Mouse (Mus musculus) heart, embryonic 12.5 days (tissue): Measurements from ENCODE around the gene Mtmr4. TPM values are rescaled to one million over a fixed set of nuclear protein-coding genes. Genes with fewer than 3 reads are reported as not detected.

Experiments
- ATAC-seq: fragments of 200-750 bp; cut with Nextera tagmentation; 2 replicates; pipeline ENCODE4 v1.8.0; 2017; ENCODE audit warnings: moderate TSS enrichment, moderate library complexity; ENCODE audit not compliant: insufficient number of reproducible peaks, low FRiP score
- H3K27ac ChIP-seq: fragments of 300-500 bp; sonication (generic); 2 replicates; pipeline ENCODE4 v1.5.1; 2016; ENCODE audit warnings: mild to moderate bottlenecking, moderate library complexity; ENCODE audit not compliant: poor library complexity, severe bottlenecking
- H3K27me3 ChIP-seq: fragments of 300-500 bp; sonication (generic); replicated peaks from 2 replicates; pipeline ENCODE4 v1.6.1; 2016; ENCODE audit warnings: mild to moderate bottlenecking, moderate library complexity
- H3K36me3 ChIP-seq: fragments of 300-500 bp; sonication (generic); 2 replicates; pipeline ENCODE4 v1.6.1; 2016; ENCODE audit warnings: mild to moderate bottlenecking, moderate library complexity
- H3K4me1 ChIP-seq: fragments of 300-500 bp; sonication (generic); replicated peaks from 2 replicates; pipeline ENCODE4 v1.6.1; 2016; ENCODE audit warnings: mild to moderate bottlenecking
- H3K4me2 ChIP-seq: fragments of 300-500 bp; sonication (generic); 2 replicates; pipeline ENCODE4 v1.6.1; 2016; ENCODE audit warnings: mild to moderate bottlenecking, moderate library complexity
- H3K4me3 ChIP-seq: fragments of 300-500 bp; sonication (generic); 2 replicates; pipeline ENCODE4 v1.5.1; 2016; ENCODE audit warnings: mild to moderate bottlenecking
- H3K9ac ChIP-seq: fragments of 300-500 bp; sonication (generic); 2 replicates; pipeline ENCODE4 v1.6.1; 2016; ENCODE audit warnings: mild to moderate bottlenecking, moderate library complexity
- H3K9me3 ChIP-seq: fragments of 300-500 bp; sonication (generic); replicated peaks from 2 replicates; pipeline ENCODE4 v1.6.1; 2016; ENCODE audit warnings: mild to moderate bottlenecking, moderate library complexity
- WGBS: fragments of 180-500 bp; shearing (Covaris S2); methylation state at CpG from one replicate; pipeline ENCODE4 v1.1.7; 2016; 5-methylcytosine and 5-hydroxymethylcytosine counted together
- polyA plus RNA-seq: library from polyadenylated mRNA; unstranded; fragments of >200 nt; fragmentation: Nextera tagmentation; extraction: Ambion mirVana; gene quantifications from 2 replicates; pipeline ENCODE4 v1.2.1, GENCODE M21; 2016

The Mtmr4 gene
- 21.9 and 27.3 TPM in 2 replicates for polyA plus RNA-seq

- H3K9me3 ChIP-seq: no peaks in the 10 kb centered on the region
- peak within 1 kb of the TSS; percentile 82 for H3K4me2 ChIP-seq
- peak; percentile 98 for ATAC-seq
- H3K27ac ChIP-seq: peak within 1 kb of the TSS; percentile 94
- under 1% methylated on average over 61 of the region's 61 CpGs for WGBS
- H3K4me1 ChIP-seq: peaks cover 53% of the 10 kb centered on the region
- H3K9ac ChIP-seq: peak within 1 kb of the TSS; percentile 87
- H3K27me3 ChIP-seq: no peaks in the 10 kb centered on the region
- H3K4me3 ChIP-seq: peak within 1 kb of the TSS; percentile 78
- H3K36me3 ChIP-seq: peaks cover 11% of the 10 kb centered on the region
Measured at GRCm38 (mm10) chr11:87591526-87592353, at the start of gene Mtmr4. Gene Mtmr4, plus strand, starts transcription at chr11:87592162.

- H3K27ac ChIP-seq: no peak overlapping the region
- H3K4me2 ChIP-seq: no peak overlapping the region
- WGBS: 32% methylated on average over 8 of the region's 8 CpGs
- no peaks in the 10 kb centered on the region for H3K4me1 ChIP-seq
- H3K27me3 ChIP-seq: no peaks in the 10 kb centered on the region
- no peaks in the 10 kb centered on the region for H3K9me3 ChIP-seq
- 0 out of 2 replicates have a peak overlapping the region, but pooled peaks have one; percentile 40 for H3K9ac ChIP-seq
- no peak overlapping the region for H3K4me3 ChIP-seq
- ATAC-seq: no peak
- no peaks in the 10 kb centered on the region for H3K36me3 ChIP-seq
Measured at GRCm38 (mm10) chr11:87542285-87542684, 49.7 kb upstream of the Mtmr4 start.

DNA sequence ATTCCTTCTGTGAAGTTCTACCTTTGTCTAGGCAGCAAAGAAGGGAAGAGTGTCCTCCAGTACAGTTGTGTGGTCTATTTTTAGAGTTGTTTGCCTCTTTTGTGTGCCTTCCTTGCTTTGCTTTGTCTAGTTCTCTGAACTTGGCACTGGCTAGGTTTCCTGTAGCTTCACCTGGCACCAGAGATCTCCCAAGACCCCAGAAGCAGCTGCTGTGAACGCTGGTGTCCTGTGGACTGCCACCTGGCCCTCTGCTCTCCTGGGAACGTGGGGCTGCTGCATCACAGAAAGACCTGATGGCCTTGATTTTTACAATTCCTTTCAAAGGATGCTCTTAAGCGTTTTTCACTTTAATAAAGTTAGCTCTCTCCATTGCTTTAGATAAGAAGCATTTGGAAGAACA is 49.1 kb upstream of the Mtmr4 start:
- Histone ChIP-seq H3K9me3 (no peaks in the 10 kb centered on the region), H3K4me2 (no peak overlapping the region), H3K4me3 (no peak overlapping the region), H3K9ac (no peak overlapping the region), H3K36me3 (no peaks in the 10 kb centered on the region), H3K27me3 (no peaks in the 10 kb centered on the region), H3K4me1 (no peaks in the 10 kb centered on the region), H3K27ac (no peak overlapping the region)
- ATAC-seq: no peak
- WGBS: 60% methylated on average over 3 of the region's 3 CpGs

- 82% methylated on average over 4 of the region's 4 CpGs for WGBS
- H3K9ac ChIP-seq: no peak overlapping the region; the same call in 1 of the 2 replicates
Measured at GRCm38 (mm10) chr11:87553342-87553741, 38.6 kb upstream of the Mtmr4 start.

GRCm38 (mm10) chr11:87554386-87554785 is 37.6 kb upstream of the Mtmr4 start:
- 0 out of 2 replicates have a peak overlapping the region, but pooled peaks have one; percentile 2 for H3K4me2 ChIP-seq
- peaks cover 16% of the 10 kb centered on the region for H3K4me1 ChIP-seq
- H3K36me3 ChIP-seq: no peaks in the 10 kb centered on the region
- no peaks in the 10 kb centered on the region for H3K9me3 ChIP-seq
- H3K9ac ChIP-seq: no peak overlapping the region
- 23% methylated on average over 5 of the region's 5 CpGs for WGBS
- no peaks in the 10 kb centered on the region for H3K27me3 ChIP-seq
- ATAC-seq: no peak
- peak overlapping the region; percentile 63 for H3K27ac ChIP-seq
- H3K4me3 ChIP-seq: no peak overlapping the region

More at GRCm38 (mm10) chr11:87553342-87553741, 38.6 kb upstream of the Mtmr4 start:
- H3K27me3 ChIP-seq: no peaks in the 10 kb centered on the region
- H3K4me1 ChIP-seq: peaks cover 16% of the 10 kb centered on the region
- H3K36me3 ChIP-seq: no peaks in the 10 kb centered on the region
- H3K4me3 ChIP-seq: no peak overlapping the region
- no peak for ATAC-seq
- H3K4me2 ChIP-seq: no peak overlapping the region
- H3K27ac ChIP-seq: no peak overlapping the region
- no peaks in the 10 kb centered on the region for H3K9me3 ChIP-seq

DNA sequence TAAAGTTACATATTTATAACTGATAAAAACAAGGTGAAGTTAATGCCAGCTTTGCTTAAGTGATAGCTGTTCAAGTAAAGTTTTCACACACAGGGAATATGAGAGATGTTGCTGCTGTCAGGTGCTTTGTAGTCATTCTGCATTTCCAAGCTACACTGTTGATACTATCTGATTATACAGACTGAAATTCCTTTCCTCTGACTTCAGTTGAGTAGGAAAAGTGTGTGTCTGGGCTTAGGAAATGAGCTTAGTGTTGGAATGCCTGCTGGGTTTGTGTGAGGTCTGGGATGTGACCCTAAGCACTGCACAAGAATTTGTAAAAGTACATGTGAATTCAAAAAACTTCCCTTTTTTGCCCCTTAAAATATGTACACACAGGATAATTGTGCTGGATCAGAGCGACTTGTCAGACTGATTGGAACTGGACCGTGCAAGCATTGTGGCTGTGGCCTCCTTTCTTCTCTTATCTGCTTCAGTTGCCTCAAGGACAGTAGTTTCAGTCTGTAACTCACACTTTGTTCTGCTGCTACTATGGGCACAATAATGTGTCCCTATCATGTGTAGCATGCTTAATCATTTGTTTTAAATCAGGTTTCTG is 36.8 kb upstream of the Mtmr4 start:
- H3K4me3 ChIP-seq: no peak overlapping the region
- ATAC-seq: peak; percentile 55; the same call in 1 of the 2 replicates
- no peak overlapping the region for H3K9ac ChIP-seq
- H3K4me2 ChIP-seq: no peak overlapping the region
- 28% methylated on average over 2 of the region's 2 CpGs for WGBS
- peaks cover 16% of the 10 kb centered on the region for H3K4me1 ChIP-seq
- no peaks in the 10 kb centered on the region for H3K9me3 ChIP-seq
- no peaks in the 10 kb centered on the region for H3K27me3 ChIP-seq
- no peaks in the 10 kb centered on the region for H3K36me3 ChIP-seq
- peak overlapping the region; percentile 71; the same call in 1 of the 2 replicates for H3K27ac ChIP-seq

DNA sequence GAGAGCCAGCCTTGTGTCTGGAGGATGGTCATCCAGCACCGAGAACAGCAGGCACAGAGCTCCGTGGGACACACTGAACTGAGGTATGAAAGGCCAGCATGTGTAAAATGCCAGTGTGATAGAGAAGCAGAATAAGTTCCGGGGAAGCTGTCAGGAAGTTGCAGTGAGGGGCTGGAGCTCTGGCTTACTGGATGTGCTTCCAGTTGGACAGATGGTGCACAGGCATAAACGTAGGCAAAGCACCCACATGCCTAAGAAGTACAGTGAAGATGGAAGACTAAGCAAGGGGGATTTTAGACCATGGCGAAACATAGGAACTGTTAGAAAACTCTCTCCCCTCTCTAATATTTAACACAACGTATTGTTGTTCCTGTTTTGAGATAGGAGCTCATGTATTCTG is 30.8 kb upstream of the Mtmr4 start:
- Histone ChIP-seq H3K4me2 (no peak overlapping the region), H3K27ac (no peak overlapping the region), H3K4me3 (no peak overlapping the region), H3K36me3 (no peaks in the 10 kb centered on the region), H3K27me3 (no peaks in the 10 kb centered on the region), H3K9ac (no peak overlapping the region), H3K9me3 (no peaks in the 10 kb centered on the region), H3K4me1 (peaks cover 8% of the 10 kb centered on the region; the same call in 1 of the 2 replicates)
- no peak for ATAC-seq
- WGBS: 43% methylated on average over 6 of the region's 6 CpGs

- no peak within 1 kb of the TSS for H3K27ac ChIP-seq
- H3K9me3 ChIP-seq: no peaks in the 10 kb centered on the region
- WGBS: 69% methylated on average over 3 of the region's 3 CpGs
- H3K4me2 ChIP-seq: no peak within 1 kb of the TSS
- peaks cover 27% of the 10 kb centered on the region for H3K4me1 ChIP-seq
- H3K9ac ChIP-seq: no peak within 1 kb of the TSS
- H3K27me3 ChIP-seq: no peaks in the 10 kb centered on the region
- H3K36me3 ChIP-seq: no peaks in the 10 kb centered on the region
- H3K4me3 ChIP-seq: no peak within 1 kb of the TSS
- no peak for ATAC-seq
Measured at GRCm38 (mm10) chr11:87566501-87566900, 25.5 kb upstream of the Mtmr4 start, which contains the start of gene Gm11492. Gene Gm11492, plus strand, starts transcription at chr11:87566653.

GRCm38 (mm10) chr11:87568255-87568953 is 23.6 kb upstream of the Mtmr4 start, which contains the start of gene Sept4:
Gene Sept4, plus strand, starts transcription at chr11:87568903.
- Histone ChIP-seq H3K27me3 (no peaks in the 10 kb centered on the region), H3K9me3 (no peaks in the 10 kb centered on the region), H3K36me3 (no peaks in the 10 kb centered on the region), H3K4me3 (no peak within 1 kb of the TSS), H3K27ac (no peak within 1 kb of the TSS), H3K4me2 (no peak within 1 kb of the TSS), H3K4me1 (peaks cover 29% of the 10 kb centered on the region), H3K9ac (no peak within 1 kb of the TSS)
- no peak for ATAC-seq
- WGBS: 70% methylated on average over 7 of the region's 7 CpGs

DNA sequence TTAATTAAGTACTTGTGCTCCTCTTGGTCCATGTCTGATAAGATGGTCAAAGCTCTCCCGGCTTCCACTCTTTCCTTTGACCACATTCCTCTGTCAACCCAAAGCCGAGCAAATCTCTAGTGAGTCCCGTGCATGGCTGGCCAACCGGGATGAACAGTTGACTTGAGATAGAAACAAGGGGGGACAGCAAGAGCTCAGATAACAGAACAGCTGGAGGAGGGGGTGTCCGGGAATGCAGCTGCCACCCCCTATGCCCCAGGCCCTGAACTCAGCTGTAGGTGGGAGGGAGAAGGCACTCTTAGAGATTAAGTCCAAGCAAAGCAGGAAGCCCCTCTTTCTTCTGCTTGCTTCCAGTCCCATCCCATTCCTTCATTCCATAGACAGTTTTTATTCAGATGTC is 21.2 kb upstream of the Mtmr4 start:
- Histone ChIP-seq H3K9ac (no peak overlapping the region), H3K4me1 (peaks cover 41% of the 10 kb centered on the region), H3K9me3 (no peaks in the 10 kb centered on the region), H3K27ac (no peak overlapping the region; the same call in 1 of the 2 replicates), H3K4me3 (no peak overlapping the region), H3K4me2 (peak overlapping the region; percentile 14; the same call in 1 of the 2 replicates), H3K36me3 (no peaks in the 10 kb centered on the region), H3K27me3 (no peaks in the 10 kb centered on the region)
- ATAC-seq: no peak
- 6% methylated on average over 5 of the region's 5 CpGs for WGBS
